Mouse (Mus musculus): Measurements from ENCODE around the gene Flad1. TPM values are rescaled to one million over a fixed set of nuclear protein-coding genes. Genes with fewer than 3 reads are reported as not detected.
A peak's percentile ranks its signal among the peaks of the same experiment; 100 is the strongest.

Gene Flad1
- total RNA-seq, 2 experiments from 2014 or later, result 28.8 to 33.6 TPM

GRCm38 (mm10) chr3:89383651-89384255 lies 27.9 kb downstream of the Flad1 start:
- DNase-seq (ENCODE audit: low spot score in 2 of 2), result no peak

GRCm38 (mm10) chr3:89382950-89383349 lies 28.7 kb downstream of the Flad1 start:
- no peak for DNase-seq (ENCODE audit: low spot score in 2 of 2)

- DNase-seq (ENCODE audit: low spot score in 2 of 2), result no peak
These were observed 29.4 kb downstream of the Flad1 start for GRCm38 (mm10) chr3:89382033-89382882.

- no peak for DNase-seq (ENCODE audit: low spot score in 2 of 2)
These were observed 30.4 kb downstream of the Flad1 start for GRCm38 (mm10) chr3:89381233-89381632.

GRCm38 (mm10) chr3:89380711-89381110 lies 31.0 kb downstream of the Flad1 start:
- no peak for DNase-seq (ENCODE audit: low spot score in 2 of 2)

GRCm38 (mm10) chr3:89380291-89380690 lies 31.4 kb downstream of the Flad1 start:
- no peak for DNase-seq (ENCODE audit: low spot score in 2 of 2)

GRCm38 (mm10) chr3:89379388-89380131 lies 32.1 kb downstream of the Flad1 start:
- DNase-seq (ENCODE audit: low spot score in 2 of 2), result no peak

- DNase-seq (ENCODE audit: low spot score in 2 of 2), result peak; percentile 74 to 79
These were observed 33.1 kb downstream of the Flad1 start for GRCm38 (mm10) chr3:89378394-89379067.

- peak in 1 of 2 experiments; percentile 21 for DNase-seq (ENCODE audit: low spot score in 2 of 2)
These were observed 33.8 kb downstream of the Flad1 start for GRCm38 (mm10) chr3:89377831-89378230.

GRCm38 (mm10) chr3:89373581-89374231 lies 38.0 kb downstream of the Flad1 start:
- no peak for DNase-seq (ENCODE audit: low spot score in 2 of 2)

GRCm38 (mm10) chr3:89367338-89367737 lies 44.3 kb downstream of the Flad1 start:
- no peak for DNase-seq (ENCODE audit: low spot score in 2 of 2)

GRCm38 (mm10) chr3:89365486-89366414 lies 45.9 kb downstream of the Flad1 start:
- no peak for DNase-seq (ENCODE audit: low spot score in 2 of 2)

GRCm38 (mm10) chr3:89365153-89365485 lies 46.6 kb downstream of the Flad1 start, which contains the start of gene Dcst1:
Gene Dcst1 (minus strand): TSS chr3:89365253.
- no peak for DNase-seq (ENCODE audit: low spot score in 2 of 2)

GRCm38 (mm10) chr3:89364631-89365030 lies 47.0 kb downstream of the Flad1 start:
- DNase-seq (ENCODE audit: low spot score in 2 of 2), result no peak

- DNase-seq (ENCODE audit: low spot score in 2 of 2), result no peak
These were observed 50.0 kb downstream of the Flad1 start, which contains the start of gene Dcst2 for GRCm38 (mm10) chr3:89361675-89362074. Gene Dcst2 (plus strand): TSS chr3:89361975.

GRCm38 (mm10) chr3:89360237-89360636 lies 51.4 kb downstream of the Flad1 start:
- no peak for DNase-seq (ENCODE audit: low spot score in 2 of 2)

GRCm38 (mm10) chr3:89359630-89360029 lies 52.0 kb downstream of the Flad1 start:
- peak in 1 of 2 experiments; percentile 8 for DNase-seq (ENCODE audit: low spot score in 2 of 2)

GRCm38 (mm10) chr3:89356029-89356428 lies 55.6 kb downstream of the Flad1 start:
- DNase-seq (ENCODE audit: low spot score in 2 of 2), result peak in 1 of 2 experiments; percentile 8

GRCm38 (mm10) chr3:89355512-89355902 lies 56.2 kb downstream of the Flad1 start:
- DNase-seq (ENCODE audit: low spot score in 2 of 2), result peak in 1 of 2 experiments; percentile 8
